Comparison of ENCODE assay signal across 22 mouse cellular contexts in the genomic region with DNA sequence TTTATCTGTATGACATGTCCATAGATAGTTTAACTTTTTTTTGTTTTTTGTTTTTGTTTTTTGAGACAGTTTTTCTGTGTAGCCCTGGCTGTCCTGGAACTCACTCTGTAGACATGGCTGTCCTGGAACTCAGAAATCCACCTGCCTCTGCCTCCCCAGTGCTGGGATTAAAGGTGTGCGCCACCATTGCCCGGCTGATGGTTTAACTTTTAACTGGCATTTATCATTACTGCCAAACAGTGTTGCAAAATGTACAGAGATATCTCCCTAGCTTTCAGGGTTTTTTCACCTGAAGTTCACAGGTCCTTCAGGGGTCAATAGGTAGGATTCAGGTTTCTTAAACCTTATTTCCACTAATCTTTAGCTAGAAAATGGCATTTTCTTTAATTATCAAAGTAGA. TPM values are rescaled to one million over a fixed set of nuclear protein-coding genes. Genes with fewer than 3 reads are reported as not detected.
A peak's percentile ranks its signal among the peaks of the same experiment; 100 is the strongest.
DNase-seq lines count a peak whose midpoint lies in the region; ATAC-seq and TF ChIP-seq lines count a peak whose summit lies in the region.
"Had no signal": no experiment of that assay in that cellular context is flagged by ENCODE, and none has a peak within 500 bp of the region (broad histone marks: within the 10 kb centered on the region; RNA-seq: fewer than 3 reads in every experiment).

No protein-coding gene starts in this region.

- 61% methylated on average over 2 of the region's 2 CpGs for WGBS in kidney, adult 2 months
- 28% methylated on average over 2 of the region's 2 CpGs for WGBS in liver, adult 2 months
- WGBS in liver, embryonic 12.5 days (ENCODE audit: insufficient replicate concordance): 93% methylated on average over 2 of the region's 2 CpGs

- peak; percentile 72 for DNase-seq in kidney, adult 2 months
- DNase-seq in kidney, postnatal 14 days: no peak
- DNase-seq in liver, adult 2 months (ENCODE audit: extremely low read depth, low read depth, low spot score): peak; percentile 94
- DNase-seq: adrenal gland, adult 2 months; adrenal gland, postnatal 10 days; adrenal gland, postnatal 25 days; cerebellum, adult 11 months; cerebellum, adult 18-20 months; cerebellum, adult 8-10 months; cerebellum, adult 9-11 months; cerebellum, postnatal 14 days; cerebellum, postnatal 36 days; embryo, embryonic 11 days had no signal

- H3K27ac ChIP-seq in kidney, adult 2 months (ENCODE audit: insufficient read depth, low read depth, low read length): no peak overlapping the region
- peak overlapping the region; percentile 27 for H3K27ac ChIP-seq in liver, adult 2 months (replicated peaks; ENCODE audit: insufficient read depth, low read depth, low read length)
- no peak overlapping the region for H3K27ac ChIP-seq in liver, embryonic 12.5 days
- H3K27ac ChIP-seq: embryonic facial prominence, embryonic 13.5 days; embryonic facial prominence, embryonic 15.5 days; forebrain, embryonic 10.5 days; forebrain, embryonic 12.5 days had no signal

- H3K4me1 ChIP-seq in kidney, adult 2 months (ENCODE audit: control insufficient read depth, insufficient read depth, low read length): peaks cover 16% of the 10 kb centered on the region
- peaks cover 31% of the 10 kb centered on the region for H3K4me1 ChIP-seq in liver, adult 2 months (ENCODE audit: control insufficient read depth, insufficient read depth, low read length)
- H3K4me1 ChIP-seq in liver, embryonic 12.5 days: peaks cover 29% of the 10 kb centered on the region

- no peak overlapping the region for H3K4me2 ChIP-seq in liver, embryonic 12.5 days
- H3K4me2 ChIP-seq: embryonic facial prominence, embryonic 13.5 days; embryonic facial prominence, embryonic 15.5 days; forebrain, embryonic 12.5 days had no signal

- H3K4me3 ChIP-seq in kidney, adult 2 months (ENCODE audit: insufficient read depth, low read depth, low read length): no peak overlapping the region
- no peak overlapping the region for H3K4me3 ChIP-seq in liver, adult 2 months (ENCODE audit: insufficient read depth, low read depth, low read length)
- H3K4me3 ChIP-seq in liver, embryonic 12.5 days: no peak overlapping the region
- H3K4me3 ChIP-seq: embryonic facial prominence, embryonic 13.5 days; embryonic facial prominence, embryonic 15.5 days; erythroblast, embryonic 14.5 days; forebrain, embryonic 10.5 days; forebrain, embryonic 12.5 days had no signal

- TF ChIP-seq POLR2A in kidney, adult 2 months (IDR thresholded peaks at IDR 0.05; ENCODE audit: low read depth, low read length): no peak
- no peak for TF ChIP-seq POLR2A in liver, adult 2 months (IDR thresholded peaks at IDR 0.05; ENCODE audit: extremely low read depth, insufficient read depth, low read length)

- peaks cover 26% of the 10 kb centered on the region; the same call in 1 of the 2 replicates for H3K79me2 ChIP-seq in liver, adult 2 months (ENCODE audit: control insufficient read depth, insufficient read depth, low read length)

- no peaks in the 10 kb centered on the region for H3K9me3 ChIP-seq in liver, embryonic 12.5 days (replicated peaks)
- H3K9me3 ChIP-seq: embryonic facial prominence, embryonic 13.5 days; embryonic facial prominence, embryonic 15.5 days; forebrain, embryonic 10.5 days; forebrain, embryonic 12.5 days had no signal

- H3K27me3 ChIP-seq in kidney, adult 2 months (replicated peaks; ENCODE audit: control insufficient read depth, insufficient read depth, low read length): no peaks in the 10 kb centered on the region
- no peaks in the 10 kb centered on the region for H3K27me3 ChIP-seq in liver, adult 2 months (ENCODE audit: control insufficient read depth, insufficient read depth, low read length)
- H3K27me3 ChIP-seq in liver, embryonic 12.5 days (replicated peaks): no peaks in the 10 kb centered on the region
- H3K27me3 ChIP-seq: embryonic facial prominence, embryonic 13.5 days; embryonic facial prominence, embryonic 15.5 days; forebrain, embryonic 12.5 days had no signal

- ATAC-seq in liver, embryonic 12.5 days: no peak
- ATAC-seq: forebrain, embryonic 14.5 days; forebrain, embryonic 16.5 days had no signal

- TF ChIP-seq CTCF in kidney, adult 2 months (conservative IDR thresholded peaks at IDR 0.05; ENCODE audit: insufficient read depth, insufficient read length, low read depth, low read length): no peak
- no peak for TF ChIP-seq CTCF in liver, adult 2 months (IDR thresholded peaks at IDR 0.05; ENCODE audit: low read depth, low read length)

- peaks cover 7% of the 10 kb centered on the region for H3K36me3 ChIP-seq in kidney, adult 2 months (ENCODE audit: control insufficient read depth, insufficient read depth, low read length)
- peaks cover 21% of the 10 kb centered on the region for H3K36me3 ChIP-seq in liver, adult 2 months (ENCODE audit: control insufficient read depth, insufficient read depth, low read length)
- peaks cover 35% of the 10 kb centered on the region for H3K36me3 ChIP-seq in liver, embryonic 12.5 days

- H3K9ac ChIP-seq in liver, adult 2 months (ENCODE audit: low read depth, low read length): no peak overlapping the region
- no peak overlapping the region for H3K9ac ChIP-seq in liver, embryonic 12.5 days
- H3K9ac ChIP-seq: embryonic facial prominence, embryonic 13.5 days; embryonic facial prominence, embryonic 15.5 days had no signal

RNA-seq across cellular contexts. Expression of a gene that starts 3.0 kb away (rescaled TPM):
- polyA plus RNA-seq in kidney, adult 2 months (2012; rRNA removed): 24.4 and 25.8 TPM in 2 replicates
- 54.0 and 56.1 TPM in 2 replicates for total RNA-seq in liver, adult 2 months (2014; rRNA removed)
- polyA plus RNA-seq in liver, adult 2 months (2012; rRNA removed): 39.2 and 62.4 TPM in 2 replicates
- polyA plus RNA-seq in liver, embryonic 12.5 days (2016; fragmentation: Nextera tagmentation; extraction: Ambion mirVana): 34.9 and 36.8 TPM in 2 replicates

RNA-seq across cellular contexts. Expression of a gene that starts 32.1 kb away (rescaled TPM):
- 1.1 and 1.4 TPM in 2 replicates for polyA plus RNA-seq in kidney, adult 2 months (2012; rRNA removed)
- total RNA-seq in liver, adult 2 months (2014; rRNA removed): 0.18 and 0.20 TPM in 2 replicates
- polyA plus RNA-seq in liver, adult 2 months (2012; rRNA removed): 0.12 and 0.15 TPM in 2 replicates
- polyA plus RNA-seq in liver, embryonic 12.5 days (2016; fragmentation: Nextera tagmentation; extraction: Ambion mirVana): 0.06 TPM in 1 of 2 replicates, not detected in the other
- total RNA-seq: MEL had no signal
- polyA plus RNA-seq: erythroblast, embryonic 14.5 days; forebrain, embryonic 10.5 days had no signal

RNA-seq across cellular contexts. Expression of a gene that starts 48.8 kb away (rescaled TPM):
- polyA plus RNA-seq in kidney, adult 2 months (2012; rRNA removed): 6.0 and 6.1 TPM in 2 replicates
- total RNA-seq in liver, adult 2 months (2014; rRNA removed): 3.6 and 5.6 TPM in 2 replicates
- polyA plus RNA-seq in liver, adult 2 months (2012; rRNA removed): 3.5 and 4.5 TPM in 2 replicates
- 9.8 and 10.9 TPM in 2 replicates for polyA plus RNA-seq in liver, embryonic 12.5 days (2016; fragmentation: Nextera tagmentation; extraction: Ambion mirVana)
